Mouse (Mus musculus) central nervous system, embryonic 14 days (tissue): ENCODE results near the gene Cbl. TPM values are rescaled to one million over a fixed set of nuclear protein-coding genes. Genes with fewer than 3 reads are reported as not detected.

Experiments used
- polyA plus RNA-seq: library from polyadenylated mRNA; depleted of rRNA; stranded (reverse); fragments of >200 nt; gene quantifications from 2 replicates; pipeline ENCODE4 v1.2.3, GENCODE M21; 2012; rRNA removed

Gene Cbl
- polyA plus RNA-seq, result 22.4 and 23.4 TPM in 2 replicates

GRCm38 (mm10) chr9:44233802-44234478 is at the start of gene Cbl:
Gene Cbl, minus strand, starts transcription at chr9:44234049.

GRCm38 (mm10) chr9:44268432-44268831 is 34.6 kb upstream of the Cbl start, which contains the start of gene Nlrx1:
Gene Nlrx1, minus strand, starts transcription at chr9:44268599.

DNA sequence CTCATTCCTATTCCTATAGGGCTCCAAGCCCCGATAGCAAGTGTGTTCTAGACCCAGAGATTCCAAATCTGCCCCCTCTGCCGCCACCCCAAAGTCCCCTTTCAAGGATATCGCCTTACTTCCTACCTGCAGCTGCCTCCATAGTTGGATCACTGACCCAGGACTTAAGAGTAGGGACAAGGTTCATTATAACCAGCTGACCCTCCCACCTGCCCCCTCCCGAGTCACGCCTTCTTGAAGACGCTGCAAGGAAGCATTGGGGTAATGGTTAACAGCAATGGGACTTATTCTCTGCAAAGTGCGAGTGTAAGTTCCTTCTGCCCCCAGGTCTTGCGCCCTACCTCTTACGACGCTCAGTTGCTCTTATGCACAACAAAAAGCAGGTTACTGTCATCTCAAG is 17.5 kb upstream of the Cbl start, which contains the start of gene Pdzd3:
Pdzd3 (minus strand) TSS at position 158 of the 400 bp plus-strand sequence.

DNA sequence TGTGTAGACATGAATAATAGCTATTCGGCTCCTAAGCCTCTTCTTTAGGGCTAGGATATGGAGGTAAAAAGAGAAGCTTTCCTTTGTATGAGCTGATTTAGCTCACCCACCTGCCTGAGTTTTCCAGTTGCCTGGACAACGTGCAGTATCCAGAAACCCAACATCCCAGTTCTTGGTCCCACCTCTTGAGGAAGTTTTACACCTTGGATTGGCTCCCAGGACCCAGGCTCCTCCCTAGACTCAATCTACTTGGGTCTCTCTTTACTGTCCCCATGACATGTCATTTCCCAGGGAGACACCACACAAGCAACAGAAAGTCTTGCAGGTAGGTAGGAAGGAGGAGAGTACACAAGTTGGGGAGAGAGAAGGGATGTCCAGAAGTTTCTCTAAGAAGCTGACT is 6.5 kb upstream of the Cbl start, which contains the start of gene Ccdc153:
Ccdc153 (plus strand) TSS at position 278 of the 400 bp plus-strand sequence.

GRCm38 (mm10) chr9:44134101-44134850 is 99.6 kb downstream of the Cbl start, which contains the start of gene Mcam:
Gene Mcam, plus strand, starts transcription at chr9:44134469.

DNA sequence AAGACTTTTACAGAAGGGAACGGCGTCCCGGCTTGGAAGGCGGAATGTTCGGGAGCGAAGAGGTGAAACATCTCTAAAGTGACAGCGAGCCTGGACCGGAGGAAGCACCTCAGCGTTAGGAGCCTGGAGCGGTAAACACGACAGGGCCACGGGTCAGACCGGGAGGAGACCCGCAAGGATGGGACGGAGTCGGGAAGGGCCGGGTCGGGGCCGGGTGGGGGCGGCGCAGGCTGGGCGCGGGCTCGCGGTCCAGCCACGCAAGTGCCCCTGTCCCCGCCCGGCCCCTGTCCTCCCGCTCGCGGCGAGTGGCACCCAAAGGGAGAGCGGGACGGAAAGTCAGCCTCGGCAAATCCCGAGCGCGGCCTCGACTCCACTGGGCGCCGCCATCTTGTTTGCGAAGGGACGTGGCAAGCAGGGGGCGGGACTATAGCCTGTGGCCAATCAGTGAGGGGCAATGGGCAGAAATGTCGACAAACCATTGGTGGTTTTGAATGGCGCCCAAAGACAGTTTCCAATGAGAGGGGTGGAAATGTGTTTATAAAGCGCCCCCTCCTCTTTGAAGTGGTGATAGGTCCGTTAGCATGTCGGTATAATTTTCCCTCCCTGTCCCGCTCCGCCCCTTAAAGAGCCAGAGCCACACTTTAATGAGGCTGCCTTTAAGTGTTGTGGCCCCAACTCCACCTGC is 120.6 kb downstream of the Cbl start, which contains the start of the genes Gm49380 and Rnf26:
Gm49380 (minus strand) TSS at position 396 of the 685 bp plus-strand sequence.
Rnf26 (minus strand) TSS at position 413 of the 685 bp plus-strand sequence.

GRCm38 (mm10) chr9:44107110-44107509 is 126.7 kb downstream of the Cbl start, which contains the start of gene C1qtnf5:
Gene C1qtnf5, plus strand, starts transcription at chr9:44107245.

DNA sequence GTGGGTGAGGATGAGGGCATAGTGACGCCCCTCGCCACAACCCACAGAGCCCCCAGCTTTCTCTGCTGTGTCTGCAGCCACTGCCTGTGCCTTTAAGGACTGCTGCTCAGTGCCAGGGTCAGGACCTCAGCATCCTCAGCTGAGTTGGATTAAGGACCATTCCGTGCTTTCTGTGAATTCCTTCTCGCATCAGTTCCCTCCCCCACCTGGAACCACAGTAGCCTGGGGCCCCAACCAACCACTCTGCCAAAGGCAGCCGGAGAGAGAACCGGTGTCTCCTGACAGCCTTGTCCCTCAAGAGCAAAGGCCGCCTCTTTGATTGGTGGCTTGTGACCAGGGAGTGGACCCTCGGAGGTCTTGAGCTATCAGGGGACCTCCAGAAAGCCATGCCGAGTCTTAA is 132.4 kb downstream of the Cbl start, which contains the start of gene Mfrp:
Mfrp (plus strand) TSS at position 240 of the 400 bp plus-strand sequence.

Other genes starting within 250 kb of the Cbl start
- 8.2 and 13.4 TPM in 2 replicates for gene Thy1, start 190.7 kb downstream of the Cbl start, polyA plus RNA-seq
- gene Usp2, start 167.0 kb downstream of the Cbl start, polyA plus RNA-seq, result 1.8 and 2.7 TPM in 2 replicates
- 1.3 and 1.9 TPM in 2 replicates for gene Mfrp, start 132.3 kb downstream of the Cbl start, polyA plus RNA-seq
- gene C1qtnf5, start 126.8 kb downstream of the Cbl start, polyA plus RNA-seq, result 4.3 and 5.5 TPM in 2 replicates
- 0.16 and 0.32 TPM in 2 replicates for gene Gm49380, start 120.5 kb downstream of the Cbl start, polyA plus RNA-seq
- gene Rnf26, start 120.5 kb downstream of the Cbl start, polyA plus RNA-seq, result 30.0 and 33.0 TPM in 2 replicates
- gene Mcam, start 99.6 kb downstream of the Cbl start, polyA plus RNA-seq, result 29.7 and 40.4 TPM in 2 replicates
- 0.07 and 0.13 TPM in 2 replicates for gene Ccdc153, start 6.6 kb upstream of the Cbl start, polyA plus RNA-seq
- 0.74 and 0.75 TPM in 2 replicates for gene Pdzd3, start 17.4 kb upstream of the Cbl start, polyA plus RNA-seq
- gene Nlrx1, start 34.5 kb upstream of the Cbl start, polyA plus RNA-seq, result 4.3 and 4.6 TPM in 2 replicates
- 52.4 and 58.7 TPM in 2 replicates for gene Abcg4, start 54.6 kb upstream of the Cbl start, polyA plus RNA-seq
- gene Hinfp, start 71.6 kb upstream of the Cbl start, polyA plus RNA-seq, result 43.3 and 49.9 TPM in 2 replicates
- gene C2cd2l, start 86.2 kb upstream of the Cbl start, polyA plus RNA-seq, result 47.2 and 53.2 TPM in 2 replicates
- gene Dpagt1, start 92.0 kb upstream of the Cbl start, polyA plus RNA-seq, result 38.7 and 39.4 TPM in 2 replicates
- 197 and 236 TPM in 2 replicates for gene H2afx, start 100.6 kb upstream of the Cbl start, polyA plus RNA-seq
- 50.4 and 50.6 TPM in 2 replicates for gene Hmbs, start 110.2 kb upstream of the Cbl start, polyA plus RNA-seq
- gene Vps11, start 127.6 kb upstream of the Cbl start, polyA plus RNA-seq, result 36.0 and 37.5 TPM in 2 replicates
- gene Hyou1, start 145.4 kb upstream of the Cbl start, polyA plus RNA-seq, result 47.0 and 53.6 TPM in 2 replicates
- gene Slc37a4, start 162.8 kb upstream of the Cbl start, polyA plus RNA-seq, result 48.9 and 50.0 TPM in 2 replicates
- gene Rps25, start 173.1 kb upstream of the Cbl start, polyA plus RNA-seq, result 705 and 780 TPM in 2 replicates
- gene Trappc4, start 173.6 kb upstream of the Cbl start, polyA plus RNA-seq, result 169 and 183 TPM in 2 replicates
- gene Ccdc84, start 184.5 kb upstream of the Cbl start, polyA plus RNA-seq, result 57.4 and 62.5 TPM in 2 replicates
- gene Foxr1, start 207.1 kb upstream of the Cbl start, polyA plus RNA-seq, result not detected in 2 replicates
- 0.43 TPM in 1 of 2 replicates, not detected in the other for gene Upk2, start 220.9 kb upstream of the Cbl start, polyA plus RNA-seq
- gene Bcl9l, start 248.8 kb upstream of the Cbl start, polyA plus RNA-seq, result 18.8 and 23.9 TPM in 2 replicates